Mouse (Mus musculus) frontal cortex, postnatal 14 days (tissue): ENCODE measurements around the gene Txlnb.
"Not testable (repeated sequence)": the region's sequence is repeated elsewhere in the genome, so short reads cannot be mapped to it uniquely, and the experiment has no call there.

ENCODE experiments used
- DNase-seq, 2 experiments: peaks; one replicate each; pipeline ENCODE4 v3.0.0; 2022; ENCODE audit warnings: low spot score in 2 of 2

Gene Txlnb

GRCm38 (mm10) chr10:17820422-17820821, 24.4 kb downstream of the Txlnb start:
- not testable (repeated sequence) for DNase-seq

GRCm38 (mm10) chr10:17827391-17827790, 31.4 kb downstream of the Txlnb start:
- no peak for DNase-seq

DNA sequence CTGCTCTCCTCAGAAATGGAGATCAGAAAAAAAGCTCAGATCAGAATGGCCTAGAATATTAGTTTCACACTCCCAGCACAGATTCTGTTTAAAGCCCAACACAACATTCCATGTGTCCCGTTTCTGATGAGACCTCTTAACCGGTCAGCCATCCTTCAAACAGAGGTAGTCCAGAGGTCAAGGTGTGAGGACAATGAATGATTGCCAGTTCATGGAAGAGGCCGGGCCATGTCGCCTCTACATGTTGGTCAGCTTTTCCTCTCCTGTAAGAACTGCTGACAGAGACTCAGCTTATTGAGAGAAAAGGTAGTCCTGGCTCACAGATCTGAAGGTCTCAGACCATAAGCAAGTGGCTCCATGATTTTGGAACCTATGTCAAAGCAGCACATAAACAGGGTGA, 33.2 kb downstream of the Txlnb start:
- DNase-seq: no peak

DNA sequence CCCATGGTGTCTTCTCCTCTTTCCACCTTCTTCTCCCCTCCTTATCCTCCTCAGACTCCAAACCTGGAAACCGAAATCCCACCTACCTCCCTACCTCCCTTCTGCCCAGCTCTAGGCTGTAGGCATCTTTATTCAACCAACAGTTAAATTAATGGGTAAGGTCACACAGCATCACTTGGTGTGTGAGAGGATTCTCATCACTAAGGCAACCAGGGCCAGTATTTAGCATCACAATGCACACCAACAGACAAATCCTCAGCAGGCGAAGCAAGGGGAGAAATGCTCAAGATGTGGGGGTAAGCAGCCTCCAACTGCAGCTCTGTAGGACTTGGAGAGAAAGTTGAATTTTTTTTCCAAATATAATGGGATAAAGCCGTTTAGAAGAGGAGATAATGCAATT, 35.0 kb downstream of the Txlnb start:
- DNase-seq: no peak

DNA sequence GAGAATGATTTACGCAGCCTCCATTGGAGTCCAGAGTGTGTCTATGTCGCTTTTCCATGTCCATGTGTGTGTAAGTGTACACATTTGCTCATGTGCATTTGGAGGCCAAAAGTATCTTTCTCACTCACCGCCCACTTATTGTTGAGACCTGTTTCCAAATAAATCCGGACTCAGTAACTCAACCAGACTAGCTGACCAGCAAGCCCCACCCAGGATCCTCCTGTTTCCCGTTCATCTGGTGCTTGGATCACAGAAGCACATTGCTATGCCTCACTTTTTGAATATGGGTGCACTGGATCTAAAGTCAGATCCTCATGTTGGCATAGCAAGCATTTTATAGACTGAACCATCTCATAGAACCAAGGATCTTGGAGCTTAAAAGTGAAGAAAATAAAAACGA, 39.0 kb downstream of the Txlnb start:
- DNase-seq: no peak

DNA sequence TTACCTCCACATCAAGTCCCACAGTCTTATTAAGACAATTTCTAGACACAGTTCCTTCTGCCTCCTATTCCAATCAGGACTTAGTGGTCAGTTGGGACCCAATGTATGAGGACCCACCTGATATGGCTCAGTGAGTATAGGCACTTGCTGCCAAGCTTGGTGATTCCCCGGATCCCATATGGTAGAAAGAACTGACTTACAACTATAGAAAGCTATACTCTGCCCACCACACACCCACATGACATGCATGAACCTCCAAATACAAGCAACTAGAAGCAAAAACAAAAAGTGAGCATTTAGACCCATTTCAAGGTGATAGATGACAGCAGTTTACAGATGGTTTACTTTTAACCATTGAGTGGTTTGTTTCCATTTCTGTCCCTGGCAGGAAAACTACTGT, 40.2 kb downstream of the Txlnb start:
- no peak for DNase-seq

GRCm38 (mm10) chr10:17842030-17842429, 46.0 kb downstream of the Txlnb start:
- no peak for DNase-seq

DNA sequence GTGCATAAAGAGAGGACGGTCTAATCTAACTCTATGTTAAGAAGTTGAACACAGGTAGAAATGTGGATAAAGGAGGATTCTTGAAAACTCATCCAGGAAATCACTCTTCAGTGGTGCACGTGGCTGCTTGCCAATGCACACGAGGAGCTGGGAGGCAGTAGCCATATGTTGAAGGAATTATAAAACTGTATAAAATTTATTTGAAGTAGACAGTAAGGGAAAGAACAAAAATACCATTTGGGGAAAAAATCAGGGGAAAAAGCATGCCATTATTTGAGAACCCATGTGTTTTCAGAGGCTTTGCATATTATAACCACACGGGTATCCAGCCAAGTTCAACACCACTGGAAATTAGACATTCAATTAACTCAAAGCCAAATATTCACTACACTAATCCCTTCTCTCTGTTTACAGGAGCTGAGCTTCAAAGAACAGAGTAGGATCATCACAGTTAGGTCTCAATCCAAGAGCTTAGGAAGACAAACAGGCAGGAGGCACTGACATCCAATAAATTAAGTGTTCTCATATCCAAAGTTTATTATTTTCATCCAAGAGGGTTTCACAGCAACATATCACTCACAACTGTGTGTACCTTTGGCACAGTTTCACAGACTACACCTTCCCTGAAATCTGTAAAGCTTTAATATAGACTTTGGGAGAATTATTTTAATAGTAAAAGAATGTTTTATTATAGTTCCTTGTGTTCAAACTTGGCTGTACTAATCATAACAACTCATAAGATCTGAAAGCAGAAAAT, 48.9 kb downstream of the Txlnb start:
- DNase-seq: peak in 1 of 2 experiments; percentile 17

DNA sequence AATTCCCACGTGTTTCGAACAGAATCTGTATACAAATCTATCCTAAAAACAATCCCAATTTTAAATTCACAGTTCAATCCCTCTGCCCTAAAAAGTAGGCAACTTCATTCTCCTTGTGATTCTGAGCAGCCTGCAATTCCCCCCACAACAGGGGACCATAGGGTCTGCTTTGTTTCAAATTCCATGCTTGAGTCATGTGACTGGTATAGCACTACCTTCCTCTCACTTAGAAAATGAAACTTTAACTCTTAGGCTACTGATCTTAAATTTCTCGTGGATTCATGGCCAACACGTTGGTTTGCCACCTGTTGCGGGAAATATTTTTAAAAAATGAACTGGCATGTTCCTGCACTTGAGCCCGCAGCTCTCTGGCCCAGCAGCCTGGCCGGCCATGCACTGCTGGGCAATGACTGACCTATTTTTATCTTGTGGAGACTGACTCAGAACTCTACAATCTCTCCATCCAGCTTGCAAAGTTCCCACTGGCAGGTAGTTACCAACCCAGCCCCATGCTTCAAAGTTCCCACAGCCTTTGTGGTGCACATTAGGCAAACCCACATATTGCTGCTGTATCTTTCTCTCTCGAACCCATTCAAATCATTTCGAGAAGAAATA, 61.7 kb downstream of the Txlnb start:
- DNase-seq: no peak

- no peak for DNase-seq
Measured at GRCm38 (mm10) chr10:17860701-17861480, 64.9 kb downstream of the Txlnb start.

GRCm38 (mm10) chr10:17869822-17870662, 74.0 kb downstream of the Txlnb start:
- peak; percentile 47 to 71 for DNase-seq

GRCm38 (mm10) chr10:17878002-17878919, 82.2 kb downstream of the Txlnb start:
- DNase-seq: no peak

GRCm38 (mm10) chr10:17880038-17880437, 84.0 kb downstream of the Txlnb start:
- DNase-seq: no peak

GRCm38 (mm10) chr10:17880724-17881123, 84.7 kb downstream of the Txlnb start:
- DNase-seq: no peak
